Mouse (Mus musculus): ENCODE results near the gene Slc25a10.
"Not testable (repeated sequence)": the region's sequence is repeated elsewhere in the genome, so short reads cannot be mapped to it uniquely, and the experiment has no call there.

Gene Slc25a10

DNA sequence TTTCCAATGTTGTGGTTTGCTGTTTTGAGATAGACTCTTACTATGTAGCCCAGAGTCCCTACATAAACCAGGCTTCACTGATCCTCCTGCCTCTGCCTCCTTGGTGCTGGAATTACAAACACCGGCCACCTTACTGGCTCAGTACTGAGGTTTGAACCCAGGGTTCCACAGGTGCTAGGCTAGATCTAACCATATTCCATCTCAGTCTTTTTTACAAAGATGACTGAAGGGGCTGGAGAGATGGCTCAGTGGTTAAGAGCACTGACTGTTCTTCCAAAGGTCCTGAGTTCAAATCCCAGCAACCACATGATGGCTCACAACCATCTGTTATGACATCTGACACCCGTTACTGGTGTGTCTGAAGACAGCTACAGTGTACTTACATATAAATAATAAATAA, 22.6 kb downstream of the Slc25a10 start:
- DNase-seq: not testable (repeated sequence)

DNA sequence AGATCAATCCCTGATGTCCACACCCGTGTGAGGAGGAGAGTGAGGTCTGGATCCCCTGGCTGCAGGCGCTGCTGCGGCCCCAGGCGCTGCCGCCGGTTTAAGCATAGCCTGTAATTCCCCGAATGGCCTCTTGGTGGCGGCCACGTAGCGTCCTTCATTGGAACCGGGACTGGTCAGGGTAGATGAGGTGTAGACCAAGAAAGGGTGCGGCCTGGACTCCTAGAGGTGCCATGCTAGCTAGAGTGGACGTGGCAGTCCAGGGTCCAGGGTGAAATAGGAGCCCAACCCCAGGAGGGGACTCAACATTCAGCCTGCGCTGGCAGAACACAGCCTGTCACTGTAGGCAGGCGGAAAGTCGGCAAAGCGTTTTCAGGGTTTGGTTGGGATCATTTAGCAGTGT, 24.0 kb downstream of the Slc25a10 start:
- DNase-seq: peak; percentile 94 to 95

DNA sequence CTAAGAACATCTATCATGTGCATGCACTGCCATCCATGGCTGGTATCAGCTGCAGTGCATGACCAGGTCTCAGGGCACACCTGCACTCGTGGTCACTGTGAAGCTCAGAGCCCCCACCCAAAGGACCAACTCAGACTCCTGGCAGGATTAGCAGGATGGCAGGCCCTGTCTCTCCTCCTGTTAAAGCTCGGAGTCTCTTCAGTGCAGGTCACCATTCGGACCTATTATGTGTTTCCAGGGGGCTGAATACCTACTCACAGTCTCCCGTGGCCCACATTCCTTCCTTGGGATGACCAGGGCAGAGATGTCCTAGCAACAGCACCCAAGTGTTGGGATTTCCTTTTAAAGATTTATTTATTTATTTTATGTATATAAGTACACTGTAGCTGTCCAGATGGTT, 25.5 kb downstream of the Slc25a10 start:
- DNase-seq: no peak

DNA sequence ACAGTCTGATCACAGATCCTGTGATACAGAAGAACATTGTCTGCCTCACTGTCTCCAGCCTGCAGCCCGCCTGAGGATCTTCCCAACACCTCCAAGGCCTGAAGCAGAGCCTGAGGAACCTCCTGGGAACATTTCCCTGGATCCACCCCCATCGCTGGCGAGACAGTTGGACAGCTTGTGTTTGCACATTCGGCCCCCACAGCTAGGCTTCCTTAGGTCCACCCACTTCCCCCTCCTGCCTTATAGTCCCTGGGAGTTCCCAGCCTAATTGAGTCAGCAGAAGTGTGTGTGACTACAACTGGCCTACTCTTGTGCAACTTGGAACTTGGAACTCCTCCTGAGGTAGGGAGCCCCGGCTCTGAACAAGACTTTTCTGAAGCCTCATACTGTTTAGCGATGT, 26.4 kb downstream of the Slc25a10 start:
- DNase-seq: peak in 1 of 2 experiments; percentile 39

DNA sequence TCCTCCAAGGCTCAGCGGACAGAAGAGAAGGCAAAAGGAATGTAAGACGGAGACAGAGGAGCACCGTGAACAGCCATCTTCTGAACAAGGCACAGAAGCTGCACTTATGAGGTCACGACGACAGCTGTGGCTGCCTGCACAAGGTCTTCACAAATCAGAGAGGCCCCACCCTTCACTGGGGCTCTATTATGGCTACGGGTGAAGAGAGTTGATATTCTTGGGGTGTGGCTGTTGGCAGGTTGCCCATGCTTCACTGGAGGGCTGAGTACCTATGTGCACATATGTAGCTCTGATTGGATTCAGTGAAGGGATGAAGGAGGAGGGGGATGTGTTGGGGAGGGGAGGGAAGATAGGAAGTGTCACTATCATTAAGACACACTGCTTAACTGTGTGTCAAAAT, 26.9 kb downstream of the Slc25a10 start:
- DNase-seq: no peak

DNA sequence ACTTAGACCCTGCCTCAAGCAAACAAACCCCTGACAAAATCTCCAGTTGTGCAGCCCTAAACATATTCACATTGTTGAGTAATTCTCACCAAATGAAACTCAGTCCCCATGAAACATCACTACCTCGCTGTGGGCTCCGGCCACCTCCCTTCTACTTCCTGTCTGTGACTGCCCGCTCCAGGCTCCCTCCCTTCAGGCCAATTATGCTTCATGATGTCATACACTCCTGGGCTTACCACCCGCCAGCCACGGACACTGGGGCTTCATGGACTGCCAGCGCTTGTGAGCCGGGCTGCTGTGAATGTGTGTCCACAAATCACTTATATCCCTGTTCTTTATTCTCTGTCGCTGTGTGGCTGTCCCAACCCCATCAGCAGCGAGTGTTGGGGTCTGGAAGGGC, 28.1 kb downstream of the Slc25a10 start:
- peak; percentile 57 to 71 for DNase-seq

DNA sequence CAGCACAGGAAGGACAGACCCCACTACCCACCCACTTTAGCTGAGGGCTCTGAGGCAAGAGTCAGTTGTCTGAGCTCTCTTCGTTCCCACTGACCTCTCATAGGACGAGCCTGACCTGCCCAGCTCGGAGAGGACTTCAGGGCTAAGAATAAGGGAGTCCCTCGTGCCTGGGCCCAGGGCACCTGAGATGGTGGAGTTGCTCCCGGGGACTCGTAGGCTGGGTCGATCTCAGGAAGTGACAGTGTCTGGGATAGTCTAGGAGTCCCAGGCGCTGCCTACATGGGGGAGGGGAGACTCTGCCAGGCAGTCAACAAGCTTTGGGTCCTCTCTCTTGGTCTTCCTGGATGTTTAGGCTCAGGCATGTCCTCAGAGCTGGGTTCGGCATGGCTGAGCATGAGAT, 28.9 kb downstream of the Slc25a10 start:
- no peak for DNase-seq

DNA sequence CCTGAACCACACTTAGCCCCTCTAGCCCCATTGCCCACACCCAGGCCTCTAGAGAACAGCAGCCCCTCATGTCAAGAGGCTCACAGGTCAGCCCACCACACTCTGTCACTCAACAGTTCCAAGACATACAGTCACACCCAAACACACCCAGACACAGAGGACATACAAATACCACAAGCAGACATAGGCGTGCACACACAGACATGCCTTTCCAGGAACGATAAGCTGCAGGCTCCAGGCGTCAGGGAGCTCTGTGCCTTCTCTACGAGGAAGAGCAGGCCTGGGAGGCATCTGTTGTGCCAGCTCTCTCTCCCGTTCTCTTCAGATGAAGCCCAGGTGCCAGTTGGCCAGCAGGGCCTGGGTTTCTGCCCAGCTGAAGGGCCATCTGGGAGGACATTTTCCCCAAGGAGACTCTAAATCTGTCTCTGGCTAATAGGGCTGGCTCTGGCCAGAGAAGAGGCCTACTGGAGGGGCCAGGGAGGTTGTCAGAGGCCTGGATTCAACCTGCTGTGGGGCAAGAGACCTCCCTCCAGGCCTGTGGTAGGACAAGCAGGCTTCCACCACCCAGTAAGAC, 29.4 kb downstream of the Slc25a10 start:
- DNase-seq: no peak

DNA sequence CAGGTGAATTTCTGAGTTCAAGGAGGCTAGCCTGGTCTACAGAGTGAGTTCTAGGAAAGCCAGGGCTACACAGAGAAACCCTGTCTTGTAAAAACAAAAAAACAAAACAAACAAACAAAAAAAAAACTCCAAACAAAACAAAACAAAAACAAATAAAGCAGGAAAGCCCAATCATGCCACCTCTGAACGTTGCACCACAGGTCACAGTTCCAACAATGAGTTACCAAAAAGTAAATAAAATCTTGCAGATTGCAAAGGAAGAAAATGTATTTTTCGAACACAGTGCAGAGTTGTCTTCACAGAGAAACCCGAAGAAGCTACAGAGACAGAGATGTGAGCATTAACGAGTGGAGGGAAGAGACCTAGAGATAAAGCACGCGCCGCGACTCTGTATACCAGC, 30.9 kb downstream of the Slc25a10 start:
- no peak for DNase-seq

DNA sequence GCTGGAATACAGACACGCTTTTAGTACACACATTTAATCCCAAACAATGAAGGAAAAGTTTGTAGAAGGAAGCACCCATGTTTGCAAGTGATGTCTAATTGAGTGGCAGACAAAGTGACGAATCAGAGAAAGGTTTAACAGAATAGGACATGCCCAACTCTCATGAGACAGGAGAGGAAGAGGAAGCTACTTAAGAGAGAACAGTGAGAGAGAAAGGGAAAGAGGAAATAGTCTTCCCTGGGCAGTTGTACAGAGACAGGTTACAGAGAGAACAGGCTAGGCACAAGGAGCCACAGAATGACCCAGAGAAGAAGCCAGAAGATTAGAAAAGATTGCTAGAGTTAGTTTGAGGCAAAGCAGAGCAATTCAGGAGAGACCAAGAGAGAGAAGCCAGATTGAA, 34.3 kb downstream of the Slc25a10 start:
- no peak for DNase-seq

DNA sequence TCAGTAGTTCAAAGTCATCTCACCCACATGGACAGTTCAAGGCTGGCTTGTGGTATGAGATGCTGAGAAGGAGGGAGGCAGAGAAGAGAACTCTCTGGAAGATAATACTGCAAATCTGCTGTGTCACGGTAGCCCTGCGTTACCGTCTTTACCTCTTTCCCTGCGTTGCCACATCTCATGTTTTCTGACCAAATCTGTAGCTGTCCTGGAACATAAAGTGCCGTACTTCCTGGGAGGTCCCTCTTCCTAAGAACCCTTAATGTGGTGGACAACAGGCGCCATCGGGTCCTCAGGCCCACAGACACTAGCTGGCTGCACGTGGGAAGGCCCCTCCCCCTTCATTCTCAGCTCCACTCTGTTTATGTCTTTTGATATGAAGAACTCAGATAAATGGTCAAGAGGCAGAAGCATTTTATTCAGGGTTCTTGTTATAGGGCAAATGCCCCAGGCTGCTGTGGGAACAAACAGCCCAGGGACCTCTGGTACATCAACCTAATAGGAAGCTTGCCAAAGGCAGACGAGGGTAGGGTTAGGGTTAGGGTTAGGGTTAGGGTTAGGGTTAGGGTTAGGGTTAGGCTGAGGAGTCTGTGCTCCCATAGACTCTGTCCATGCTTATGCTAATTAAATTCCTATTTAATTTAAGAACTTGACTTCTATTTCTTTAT, 36.2 kb downstream of the Slc25a10 start:
- DNase-seq: no peak

DNA sequence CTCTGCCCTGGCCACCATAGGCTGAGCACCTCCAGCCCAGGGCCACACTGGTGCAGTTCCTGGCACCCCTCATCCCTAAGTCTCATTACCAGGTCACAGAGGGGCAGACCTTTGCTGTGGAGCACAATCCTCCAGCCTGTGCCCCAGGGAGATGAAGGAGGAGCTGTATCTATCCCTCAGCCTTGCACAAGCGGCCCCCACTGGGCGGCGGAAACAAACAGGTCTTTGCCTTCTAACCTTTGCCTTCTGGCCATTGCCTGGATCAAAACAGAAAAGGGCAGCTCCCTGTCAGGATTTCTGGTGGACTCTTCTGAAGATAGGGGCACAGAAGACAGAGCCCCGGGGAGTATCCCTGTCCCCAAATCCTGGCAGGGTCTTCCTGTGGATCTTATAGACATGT, 37.3 kb downstream of the Slc25a10 start:
- DNase-seq: no peak

DNA sequence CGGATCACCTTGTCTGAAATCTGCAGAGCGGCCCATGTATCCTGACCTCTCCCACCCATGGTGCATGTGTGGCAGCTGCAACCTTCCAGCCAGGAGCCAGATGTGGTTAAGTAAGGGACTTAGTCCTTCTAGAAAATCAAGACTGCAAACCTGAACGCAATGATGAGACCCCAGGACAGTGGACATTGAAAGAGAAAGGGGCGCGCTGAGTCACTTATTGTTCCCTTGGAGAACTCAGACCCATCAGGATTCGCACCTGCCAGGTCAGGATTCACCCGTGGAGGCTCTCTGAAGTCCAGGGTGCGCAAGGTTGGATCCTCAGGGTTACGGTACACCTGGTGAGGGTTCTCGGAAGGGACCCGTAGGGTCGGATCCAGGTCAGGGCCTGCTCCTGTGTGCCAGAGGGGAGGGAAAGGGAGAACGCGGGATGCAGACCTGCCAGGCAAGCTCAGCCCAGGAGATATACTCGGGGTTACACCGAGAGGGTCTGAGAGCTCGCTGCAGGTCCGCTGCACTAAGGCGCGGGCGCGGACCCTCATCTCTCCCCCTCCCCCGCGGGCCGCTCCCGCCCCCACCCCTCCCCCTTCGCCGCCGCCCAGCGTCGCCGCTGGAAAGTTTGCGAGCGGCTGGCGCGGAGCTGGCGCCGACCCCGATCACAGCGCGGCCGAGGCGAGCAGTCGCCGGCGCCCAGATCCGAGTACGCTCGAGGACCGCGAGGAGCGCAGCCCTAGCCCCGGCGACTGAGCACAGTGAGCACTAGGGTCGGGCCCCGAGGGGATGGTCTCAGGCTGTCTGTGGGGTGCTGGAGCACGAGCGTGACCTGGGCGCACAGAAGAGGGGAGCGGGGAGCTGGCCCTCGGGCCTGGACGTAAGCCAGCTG, 38.7 kb downstream of the Slc25a10 start, which contains the start of gene Gcgr:
Gene Gcgr (plus strand): TSS at position 615 of the 880 bp plus-strand sequence.
- peak; percentile 46 to 60 for DNase-seq

DNA sequence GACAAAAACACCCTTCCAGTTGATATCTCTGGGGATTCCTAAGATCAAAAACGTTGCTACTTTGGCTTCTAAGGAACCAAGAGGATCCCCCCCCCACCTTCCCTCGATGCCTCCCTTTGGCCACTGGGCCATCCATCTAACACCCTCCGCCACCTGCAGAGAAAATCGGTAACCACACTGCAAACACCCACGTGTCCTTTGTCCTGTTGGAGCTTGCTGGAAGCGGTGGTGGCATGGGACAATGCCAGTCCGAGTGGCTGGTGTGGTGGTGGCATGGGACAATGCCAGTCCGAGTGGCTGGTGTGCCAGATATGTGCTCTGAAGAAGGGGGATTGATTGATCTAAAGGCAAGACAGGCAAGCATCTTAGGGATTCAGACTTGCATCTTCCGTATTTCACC, 40.0 kb downstream of the Slc25a10 start:
- no peak for DNase-seq

DNA sequence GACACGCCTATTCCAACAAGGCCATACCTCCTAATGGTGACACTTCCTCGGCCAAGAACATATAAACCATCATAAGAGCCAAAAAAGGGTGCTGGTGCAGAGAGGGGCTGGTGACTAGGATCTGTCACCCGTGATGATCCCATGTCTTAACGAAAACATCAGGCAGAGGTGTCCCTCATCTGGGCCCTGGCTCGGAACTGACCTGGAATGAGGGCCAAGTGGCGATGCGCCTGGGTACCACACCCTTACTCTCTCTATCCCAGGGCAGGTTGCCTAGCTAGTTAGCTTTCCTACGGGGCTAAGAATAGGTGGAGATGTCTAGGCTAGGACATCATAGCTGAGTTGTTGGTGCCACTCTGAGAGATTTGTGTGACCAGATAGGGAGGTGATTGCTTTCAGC, 42.5 kb downstream of the Slc25a10 start:
- no peak for DNase-seq

DNA sequence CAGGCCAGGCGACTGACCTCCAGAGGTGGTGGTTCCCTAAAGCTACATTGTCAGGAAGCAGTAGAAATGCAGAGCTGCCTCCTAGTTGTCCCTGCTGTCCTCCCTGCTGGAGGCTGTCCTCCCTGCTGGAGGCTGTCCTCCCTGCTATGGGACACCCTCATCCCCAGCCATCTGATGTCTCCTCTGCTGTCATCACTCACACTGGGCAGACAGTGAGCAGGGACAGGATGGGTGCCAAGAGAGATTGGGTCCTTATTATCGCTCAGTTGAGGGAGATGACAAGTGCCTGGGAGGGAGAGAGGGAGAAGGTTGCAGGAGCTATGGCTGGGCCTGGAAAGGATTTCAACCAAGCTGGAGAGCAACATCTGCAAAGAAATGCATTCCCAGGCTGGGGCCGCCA, 43.5 kb downstream of the Slc25a10 start:
- no peak for DNase-seq

DNA sequence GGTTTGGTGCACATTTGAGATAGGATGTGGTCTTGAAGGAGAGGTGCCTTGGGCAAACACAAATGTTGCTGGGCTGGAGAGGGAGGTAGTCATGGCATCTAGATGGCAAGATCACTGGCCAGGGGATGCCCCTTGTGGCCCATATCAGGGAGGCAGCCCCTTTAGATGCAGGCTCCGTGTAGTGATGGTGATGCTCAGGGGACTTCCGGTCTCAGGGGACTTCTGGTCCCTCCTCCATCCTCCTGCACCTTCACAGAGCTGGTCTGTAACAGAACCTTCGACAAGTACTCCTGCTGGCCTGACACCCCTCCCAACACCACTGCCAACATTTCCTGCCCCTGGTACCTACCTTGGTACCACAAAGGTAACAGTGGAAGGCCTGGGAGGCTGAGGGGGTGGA, 44.2 kb downstream of the Slc25a10 start:
- no peak for DNase-seq

DNA sequence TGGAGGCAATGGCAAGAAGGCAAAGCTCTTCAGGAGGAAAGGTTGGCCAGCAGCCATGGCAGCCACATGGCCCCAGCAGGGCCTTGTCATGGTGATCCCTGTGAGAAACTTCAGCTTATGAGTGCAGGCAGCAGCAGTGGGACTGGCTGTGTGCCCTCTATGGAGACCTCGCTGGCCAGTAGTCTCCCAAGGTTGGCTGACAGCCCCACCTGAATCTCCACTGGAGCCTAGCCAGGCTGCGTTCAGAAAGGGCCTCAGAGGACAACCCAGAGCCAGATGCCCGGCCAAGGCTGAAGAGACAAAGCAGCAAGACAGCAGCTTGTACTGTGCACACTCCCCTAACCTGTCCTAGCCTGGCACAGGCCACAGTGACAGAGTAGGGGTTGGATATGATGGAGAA, 46.8 kb downstream of the Slc25a10 start:
- peak; percentile 46 to 69 for DNase-seq

DNA sequence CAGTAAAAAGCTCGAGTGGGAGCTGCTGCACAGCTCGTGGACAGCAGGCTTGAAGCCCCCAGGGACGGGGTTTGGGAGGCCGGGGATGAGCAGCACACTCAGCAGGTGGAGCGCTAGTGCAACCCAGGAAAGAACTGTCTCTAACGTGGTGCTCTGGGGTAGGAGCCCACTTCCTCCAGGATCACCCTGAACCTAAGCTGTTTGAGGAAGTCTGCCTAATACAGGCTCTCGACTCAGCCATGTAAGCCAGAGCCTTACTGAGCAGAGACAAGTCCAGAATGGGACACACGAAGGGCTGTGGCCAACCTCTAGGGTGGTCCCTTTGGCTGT, 47.3 kb downstream of the Slc25a10 start:
- no peak for DNase-seq

DNA sequence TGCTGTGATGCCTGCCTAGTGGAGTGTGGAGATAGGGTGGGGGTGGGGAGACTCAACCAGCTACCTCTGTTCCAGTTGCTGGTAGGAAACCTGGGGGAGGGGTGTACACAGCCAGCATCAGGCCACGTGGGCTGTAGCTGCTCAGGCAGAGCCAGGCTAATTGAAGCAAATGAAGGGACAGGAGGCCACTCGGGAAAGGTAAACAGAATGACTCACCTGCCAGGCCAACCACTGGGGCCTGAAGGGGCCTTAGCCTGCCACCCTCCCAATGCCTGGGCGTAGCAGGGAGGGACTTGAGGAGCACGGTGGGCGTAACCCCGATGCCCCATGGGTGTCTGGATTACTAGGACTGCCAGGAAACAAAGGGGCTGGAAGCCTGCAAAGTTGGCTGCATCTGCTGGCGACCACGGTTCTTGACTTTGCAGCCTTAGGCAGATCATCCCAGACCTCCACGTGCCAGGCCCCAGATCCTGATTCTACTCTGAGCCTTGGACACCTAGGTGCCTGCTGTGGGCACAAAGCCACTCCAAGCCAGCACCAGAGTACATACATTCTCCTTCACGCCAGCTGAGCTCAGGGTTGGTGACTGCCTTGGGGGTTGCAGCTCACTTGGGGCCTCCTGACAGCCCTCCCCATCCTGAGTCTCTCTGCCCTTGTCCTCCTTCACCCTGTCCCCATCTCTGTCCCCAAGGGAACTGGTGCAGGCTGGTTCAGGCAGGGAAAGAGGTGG, 47.8 kb downstream of the Slc25a10 start:
- DNase-seq: peak; percentile 76 to 85

DNA sequence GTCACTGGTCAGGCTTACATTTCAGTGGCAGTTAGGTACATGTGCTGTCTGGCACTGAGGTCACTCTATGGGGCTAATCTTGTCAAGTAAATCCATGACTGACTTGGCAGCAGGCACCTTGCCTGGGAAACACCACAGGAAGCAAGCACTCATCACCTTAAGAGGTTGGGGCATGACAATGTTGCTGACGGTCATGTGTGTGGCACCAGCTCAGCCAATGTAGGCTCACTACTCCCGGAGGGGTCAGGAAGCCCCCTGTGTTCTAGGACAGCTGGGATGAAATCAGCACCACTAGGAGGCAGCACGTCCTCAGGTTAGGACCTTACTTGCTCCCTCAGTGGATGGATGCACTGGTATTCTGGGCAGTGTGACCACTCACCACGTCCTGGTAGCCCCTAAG, 50.3 kb downstream of the Slc25a10 start:
- peak; percentile 59 to 68 for DNase-seq

DNA sequence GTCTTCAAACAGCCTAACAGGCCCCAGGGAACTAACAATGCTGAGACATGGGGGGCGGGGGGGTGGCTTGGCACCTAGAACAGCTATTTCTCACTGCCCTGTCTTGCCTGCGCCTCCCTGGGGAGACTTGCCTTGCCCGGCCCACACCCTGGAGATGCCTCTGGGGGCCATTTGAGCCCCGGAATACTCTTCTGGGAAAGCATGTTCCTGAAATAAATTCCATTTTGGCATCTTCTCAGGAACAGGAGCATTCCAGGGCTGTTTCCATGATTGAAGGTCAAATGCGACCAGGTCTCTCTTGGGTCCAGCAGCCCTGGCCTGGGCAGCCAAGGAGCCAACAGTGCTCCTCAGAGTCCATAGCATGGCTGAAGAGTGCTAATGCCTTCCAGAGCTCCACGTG, 50.7 kb downstream of the Slc25a10 start:
- DNase-seq: no peak

DNA sequence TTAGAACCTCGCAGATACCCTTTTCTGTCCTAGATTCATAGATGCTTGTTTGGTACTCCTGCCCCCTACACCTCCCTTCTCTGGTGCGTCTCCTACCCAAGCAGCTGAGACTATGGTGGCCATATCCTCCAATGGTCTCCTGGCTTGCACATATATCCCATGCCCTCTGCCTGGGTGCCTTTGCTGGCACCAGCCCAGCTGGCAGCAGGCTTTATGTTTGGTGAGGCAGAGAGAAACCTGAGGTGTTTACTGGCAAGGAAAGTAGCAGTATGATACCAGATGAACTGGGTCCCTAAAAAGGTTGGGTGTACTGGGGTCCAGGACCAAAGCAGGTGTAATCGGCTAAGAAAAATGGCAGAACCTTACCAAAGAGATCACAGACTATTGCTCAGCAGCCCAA, 54.3 kb downstream of the Slc25a10 start:
- peak in 1 of 2 experiments; percentile 42 for DNase-seq

All from kidney, postnatal 4 days (tissue).